Mouse (Mus musculus) bone marrow, adult 2 months (tissue): ENCODE results near the gene Srsf1.

Experiments
- CTCF ChIP-seq: fragments of 200-500 bp; IDR thresholded peaks from 2 replicates; pipeline ENCODE4 v1.5.1; 2011; ENCODE audit warnings: low read length, control low read depth; ENCODE audit not compliant: control insufficient read depth, insufficient read depth
- POLR2A ChIP-seq: fragments of 200-500 bp; IDR thresholded peaks from 2 replicates; pipeline ENCODE4 v1.6.1; 2011; ENCODE audit warnings: low read depth, mild to moderate bottlenecking, control low read depth, low read length, borderline replicate concordance; ENCODE audit not compliant: control insufficient read depth

- TF ChIP-seq POLR2A (no peak), CTCF (no peak)
Observed at GRCm38 (mm10) chr11:88048961-88049670, 1.9 kb downstream of the Srsf1 start.
